Mouse (Mus musculus) bone marrow, adult 2 months (tissue): ENCODE data around the gene Clec2l.

ENCODE experiments used
- CTCF ChIP-seq: fragments of 200-500 bp; IDR thresholded peaks from 2 replicates; pipeline ENCODE4 v1.5.1; 2011; ENCODE audit warnings: low read length, control low read depth; ENCODE audit not compliant: control insufficient read depth, insufficient read depth
- POLR2A ChIP-seq: fragments of 200-500 bp; IDR thresholded peaks from 2 replicates; pipeline ENCODE4 v1.6.1; 2011; ENCODE audit warnings: low read depth, mild to moderate bottlenecking, control low read depth, low read length, borderline replicate concordance; ENCODE audit not compliant: control insufficient read depth

- TF ChIP-seq POLR2A (no peak), CTCF (no peak)
Observed at GRCm38 (mm10) chr6:38635941-38636851, 26.7 kb upstream of the Clec2l start.
